Mouse (Mus musculus): ENCODE results near the gene Cyp8b1.

Gene Cyp8b1

DNA sequence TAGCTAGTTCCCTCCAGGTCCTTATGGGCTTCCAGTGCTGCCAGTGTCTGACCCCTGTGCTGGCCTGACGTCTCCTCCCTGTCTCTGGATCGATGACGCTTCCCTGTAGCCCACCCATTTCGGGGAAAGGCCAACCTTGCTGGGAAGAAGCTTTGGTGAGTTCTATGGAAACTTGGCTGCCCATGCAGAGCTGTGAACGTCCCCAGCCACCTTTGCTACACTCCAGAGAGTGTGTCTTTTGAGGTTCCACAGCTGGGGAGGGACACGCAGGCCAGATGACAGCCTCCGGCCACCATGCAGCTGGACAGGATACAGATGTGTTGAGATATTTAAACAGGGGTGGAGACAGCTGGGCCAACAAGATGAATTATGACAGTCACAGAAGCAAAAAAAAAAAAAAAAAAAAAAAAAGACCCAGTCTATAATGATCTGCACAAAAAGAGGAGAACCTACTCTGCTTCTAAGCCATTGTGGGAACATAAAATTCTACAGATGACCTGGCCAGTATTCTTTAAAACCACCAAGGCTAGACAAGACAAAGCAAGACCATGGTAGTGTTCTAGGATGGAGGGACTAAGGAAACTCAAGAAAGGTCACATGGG, 20.6 kb downstream of the Cyp8b1 start:
- in situ Hi-C loops (cut with MboI; ENCODE audit: unreplicated experiment in 2 of 2), result loop anchor here in 1 of 2 experiments (25.0 kb wide), 2 partner anchors 1617 to 1908 kb away; partner anchors contain the start of gene Csrnp1

DNA sequence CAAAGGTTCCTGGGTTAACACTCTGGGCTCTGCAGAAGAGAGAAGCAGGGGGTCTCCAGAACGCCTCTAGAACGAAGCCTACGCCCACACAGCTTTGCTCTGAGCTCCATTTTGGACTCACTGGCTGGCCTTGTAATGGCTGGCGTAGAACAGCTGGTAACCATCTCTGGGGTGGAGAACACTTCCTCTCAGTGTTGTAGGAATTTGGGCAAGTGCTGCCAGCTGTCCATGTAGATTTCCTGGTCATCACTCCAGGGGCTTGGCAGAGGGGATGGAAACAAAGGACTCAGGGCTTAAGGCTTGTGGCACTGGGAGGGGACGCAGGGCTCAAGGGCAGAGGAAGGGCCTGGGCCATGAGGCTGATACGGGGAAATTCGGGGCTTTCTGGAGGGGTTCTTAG, 21.7 kb downstream of the Cyp8b1 start:
- in situ Hi-C loops (cut with MboI; ENCODE audit: unreplicated experiment in 2 of 2), result loop anchor here in 1 of 2 experiments (25.0 kb wide), 2 partner anchors 1618 to 1907 kb away; partner anchors contain the start of gene Csrnp1

DNA sequence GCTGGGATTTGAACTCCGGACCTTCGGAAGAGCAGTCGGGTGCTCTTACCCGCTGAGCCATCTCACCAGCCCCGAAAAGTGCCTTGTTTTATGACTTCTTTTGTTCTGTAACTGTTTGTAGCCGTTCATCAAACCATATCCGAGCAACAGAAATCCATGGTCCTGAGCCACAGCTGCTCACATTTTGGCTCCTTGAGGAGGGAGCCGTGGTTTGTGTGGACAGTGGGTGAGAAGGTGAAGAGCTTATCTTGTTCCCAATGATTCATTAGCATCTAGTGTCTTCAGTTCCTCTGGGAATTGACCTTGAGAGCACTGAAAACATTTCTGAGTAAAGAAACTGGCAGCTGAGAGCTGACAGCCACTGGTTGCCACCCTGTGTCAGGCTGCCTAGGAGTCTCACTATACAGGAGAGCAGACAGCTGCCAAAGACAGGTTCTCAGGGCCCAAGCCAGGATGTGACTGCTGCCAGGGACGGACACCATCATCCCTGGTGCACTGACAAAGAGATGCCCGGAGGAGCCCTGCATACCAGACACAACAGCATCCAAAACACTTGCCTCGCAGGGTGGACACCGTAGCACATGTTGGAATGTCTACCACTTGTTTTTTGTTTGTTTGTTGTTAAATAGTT, 23.9 kb downstream of the Cyp8b1 start:
- in situ Hi-C loops (cut with MboI; ENCODE audit: unreplicated experiment in 2 of 2), result loop anchor here in 1 of 2 experiments (25.0 kb wide), 2 partner anchors 1620 to 1905 kb away; partner anchors contain the start of gene Csrnp1

DNA sequence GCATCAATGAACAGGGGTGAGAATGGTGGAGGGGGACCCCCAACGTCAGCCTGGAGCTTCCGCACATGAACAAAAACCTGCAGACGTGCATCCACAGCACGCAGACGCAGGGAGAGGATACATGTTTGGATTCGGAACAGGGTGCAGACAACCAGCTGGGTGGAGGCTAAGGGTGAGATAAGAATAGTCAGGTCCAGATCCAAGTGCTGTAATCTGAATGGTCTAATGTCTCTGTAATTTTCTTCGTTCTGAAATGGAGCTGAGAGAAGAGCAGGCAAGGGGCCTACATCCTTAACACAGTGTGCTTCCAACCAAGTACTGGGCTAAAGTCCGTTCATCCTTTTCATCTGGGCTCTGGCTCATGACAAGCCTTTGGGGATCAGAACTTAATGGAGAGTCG, 24.8 kb downstream of the Cyp8b1 start:
- in situ Hi-C loops (cut with MboI; ENCODE audit: unreplicated experiment in 2 of 2), result loop anchor here in 1 of 2 experiments (25.0 kb wide), 2 partner anchors 1621 to 1904 kb away; partner anchors contain the start of gene Csrnp1

DNA sequence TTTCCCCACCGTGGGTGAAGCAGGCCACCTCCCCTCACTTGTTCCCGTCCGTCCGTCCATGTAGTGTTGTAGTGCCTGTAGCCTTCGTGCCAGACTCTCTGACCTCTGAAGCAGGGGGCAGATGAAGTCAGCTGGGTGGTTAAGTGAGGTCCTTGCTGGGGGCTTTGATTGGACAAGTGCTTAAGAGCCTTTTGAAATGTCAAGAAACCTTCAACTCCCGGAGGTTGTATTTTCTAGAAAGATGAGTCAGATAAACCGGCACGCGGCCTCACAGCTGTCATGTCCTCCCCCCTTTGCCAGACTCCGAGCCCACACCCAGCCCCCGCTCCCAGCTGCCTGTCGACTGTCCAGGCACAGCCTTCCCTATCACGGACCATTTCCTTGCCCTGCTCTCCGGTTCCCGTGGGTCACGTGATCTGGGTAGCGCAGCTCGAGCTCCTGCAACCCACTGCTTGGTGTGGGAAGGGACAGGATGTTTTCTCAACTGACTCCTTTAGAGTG, 25.6 kb downstream of the Cyp8b1 start:
- in situ Hi-C loops (cut with MboI; ENCODE audit: unreplicated experiment in 2 of 2), result loop anchor here in 1 of 2 experiments (25.0 kb wide), 2 partner anchors 1622 to 1903 kb away; partner anchors contain the start of gene Csrnp1

DNA sequence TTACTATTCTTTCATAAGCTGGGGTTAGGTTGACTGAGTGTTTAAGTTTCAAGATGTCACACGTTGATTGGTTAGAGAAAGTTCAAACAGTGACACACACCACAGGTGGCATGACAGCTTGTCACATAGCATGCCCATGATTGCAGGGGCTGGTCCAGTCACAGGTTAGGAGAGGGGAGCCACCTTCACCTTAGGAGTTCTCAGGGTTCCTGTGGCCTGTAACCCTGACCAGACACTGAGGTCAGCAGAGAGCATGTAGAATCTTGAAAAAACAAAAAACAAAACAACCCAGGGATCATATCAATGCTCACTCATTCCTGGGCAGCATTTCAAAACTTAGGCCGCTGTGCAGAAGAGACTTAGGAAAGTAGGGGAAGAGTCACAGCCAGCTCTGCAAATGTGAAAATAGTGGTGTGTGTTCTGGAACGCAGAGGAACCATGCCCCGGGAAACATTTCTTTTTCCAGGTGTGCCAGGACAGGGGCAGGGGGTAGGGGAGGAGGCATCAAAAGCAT, 26.1 kb downstream of the Cyp8b1 start:
- in situ Hi-C loops (cut with MboI; ENCODE audit: unreplicated experiment in 2 of 2), result loop anchor here in 1 of 2 experiments (25.0 kb wide), 2 partner anchors 1622 to 1903 kb away; partner anchors contain the start of gene Csrnp1

DNA sequence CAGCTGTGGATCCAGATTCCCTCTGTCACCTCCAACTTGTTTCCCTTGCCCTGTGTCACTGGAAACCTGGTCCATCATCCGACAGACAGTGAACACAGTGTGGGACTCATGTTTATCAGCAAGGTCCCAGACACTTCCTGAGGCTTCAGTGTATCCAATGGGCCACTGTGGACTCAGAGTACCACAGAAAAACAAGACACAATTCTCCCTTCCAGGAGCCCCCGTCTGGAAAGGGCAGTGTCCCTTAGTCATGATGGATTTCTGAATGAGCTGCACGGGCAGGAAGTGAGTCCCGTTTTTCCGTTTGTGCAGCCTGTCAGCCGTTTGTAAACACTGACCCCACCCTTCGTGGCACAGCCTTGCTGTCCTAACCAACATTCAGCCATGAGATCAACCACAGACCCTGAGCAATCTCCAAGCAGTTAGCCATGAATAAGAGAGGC, 34.1 kb downstream of the Cyp8b1 start:
- in situ Hi-C loops (cut with MboI; ENCODE audit: unreplicated experiment in 2 of 2), result loop anchor here (5.0 to 25.0 kb wide), 5 partner anchors 65 to 1895 kb away; partner anchors contain the start of gene Csrnp1 (in 1 of the 2)

DNA sequence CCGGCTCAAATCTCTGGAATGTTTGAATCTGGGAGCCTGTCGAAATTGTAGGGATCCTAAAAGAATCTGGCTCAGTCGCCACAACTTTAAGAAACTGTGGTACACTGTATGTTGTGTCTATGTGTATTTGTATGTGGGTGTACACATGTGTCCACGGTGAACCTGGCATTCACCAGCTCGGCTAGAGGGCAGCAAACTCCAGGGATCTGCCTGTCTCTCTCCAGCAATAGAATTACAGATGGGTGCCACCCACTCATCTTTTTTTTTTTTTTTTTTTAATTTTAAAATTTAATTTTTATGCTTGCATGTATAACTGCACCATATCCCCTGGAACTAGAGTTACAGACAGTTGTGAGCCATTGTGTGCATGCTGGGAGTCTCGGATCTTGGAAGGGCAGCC, 34.8 kb downstream of the Cyp8b1 start:
- in situ Hi-C loops (cut with MboI; ENCODE audit: unreplicated experiment in 2 of 2), result loop anchor here (5.0 to 25.0 kb wide), 5 partner anchors 66 to 1894 kb away; partner anchors contain the start of gene Csrnp1 (in 1 of the 2)

DNA sequence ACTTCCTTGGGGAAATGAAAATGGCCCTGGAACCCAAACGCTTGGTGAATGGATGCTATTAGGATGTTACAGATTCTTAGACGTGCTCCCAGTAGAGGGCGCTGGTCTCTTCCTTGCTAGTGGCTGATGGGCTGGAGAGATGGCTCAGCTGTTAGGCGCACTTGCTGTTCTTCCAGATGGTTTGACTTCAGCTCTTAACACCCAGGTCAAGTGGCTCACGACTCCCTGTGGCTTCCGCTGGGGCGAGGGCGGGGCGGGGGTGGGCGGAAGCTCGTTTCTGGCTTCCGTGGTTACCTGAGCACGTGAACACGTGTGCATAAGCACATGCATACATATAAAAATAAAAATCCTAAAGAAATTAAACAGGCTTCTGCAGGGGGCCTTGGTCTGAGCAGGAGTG, 35.3 kb downstream of the Cyp8b1 start:
- in situ Hi-C loops (cut with MboI; ENCODE audit: unreplicated experiment in 2 of 2), result loop anchor here (5.0 to 25.0 kb wide), 5 partner anchors 66 to 1894 kb away; partner anchors contain the start of gene Csrnp1 (in 1 of the 2)

DNA sequence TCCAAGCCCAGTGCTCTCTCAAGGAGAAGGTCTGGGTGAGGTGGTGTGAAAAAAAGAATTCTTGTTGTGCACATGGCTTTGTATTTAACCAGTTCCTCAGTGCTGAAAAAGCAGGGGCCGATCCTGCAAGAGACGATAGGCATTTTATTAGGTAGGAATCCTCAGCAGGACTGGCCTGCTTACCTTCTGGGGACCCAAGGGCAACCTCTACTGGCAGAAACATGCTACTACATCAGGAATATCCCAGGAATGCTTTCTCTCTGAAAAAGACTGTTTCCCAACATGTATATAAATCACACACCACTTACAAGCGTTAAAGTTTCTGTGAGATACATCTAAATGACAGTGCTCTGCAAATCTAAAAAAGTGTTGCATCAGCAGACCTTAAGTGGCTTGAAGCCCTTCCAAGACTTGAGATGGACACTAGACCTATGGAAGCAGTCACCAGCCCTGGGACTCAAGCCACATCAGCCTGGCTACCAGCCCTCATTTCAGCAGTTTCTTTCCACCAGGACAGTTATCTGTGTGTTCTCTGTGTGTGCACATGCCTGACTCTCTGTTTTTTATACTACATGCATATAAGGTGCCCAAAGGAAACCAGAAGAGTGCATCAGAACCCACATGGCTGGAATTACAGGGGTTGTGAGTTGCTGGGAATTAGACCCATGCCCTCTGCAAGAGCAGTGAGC, 38.9 kb downstream of the Cyp8b1 start:
- in situ Hi-C loops (cut with MboI; ENCODE audit: unreplicated experiment in 2 of 2), result loop anchor here (5.0 to 25.0 kb wide), 8 partner anchors 40 to 1890 kb away; partner anchors contain the start of genes Ccdc13 (in 1 of the 2) and Csrnp1 (in 1 of the 2)

DNA sequence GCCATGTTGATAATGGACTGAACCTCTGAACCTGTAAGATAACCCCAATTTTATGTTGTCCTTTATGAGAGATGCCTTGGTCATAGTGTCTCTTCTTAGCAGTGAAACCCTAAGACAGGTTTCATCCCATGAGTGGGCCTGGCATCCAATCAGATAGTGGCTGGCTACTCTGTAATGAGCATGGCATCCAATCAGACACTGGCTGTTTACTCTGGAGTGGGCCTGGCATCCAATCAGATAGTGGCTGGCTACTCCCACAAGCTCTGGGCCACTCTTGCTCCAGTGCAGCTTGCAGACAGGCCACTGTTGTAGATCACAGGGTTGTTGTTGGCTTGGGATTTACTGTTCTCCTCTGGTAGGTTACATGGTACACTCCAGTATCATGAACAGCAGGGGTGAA, 42.5 kb downstream of the Cyp8b1 start:
- in situ Hi-C loops (cut with MboI; ENCODE audit: unreplicated experiment in 2 of 2), result loop anchor here (10.0 to 25.0 kb wide), 3 partner anchors 311 to 1286 kb away; no protein-coding TSS in a partner anchor

DNA sequence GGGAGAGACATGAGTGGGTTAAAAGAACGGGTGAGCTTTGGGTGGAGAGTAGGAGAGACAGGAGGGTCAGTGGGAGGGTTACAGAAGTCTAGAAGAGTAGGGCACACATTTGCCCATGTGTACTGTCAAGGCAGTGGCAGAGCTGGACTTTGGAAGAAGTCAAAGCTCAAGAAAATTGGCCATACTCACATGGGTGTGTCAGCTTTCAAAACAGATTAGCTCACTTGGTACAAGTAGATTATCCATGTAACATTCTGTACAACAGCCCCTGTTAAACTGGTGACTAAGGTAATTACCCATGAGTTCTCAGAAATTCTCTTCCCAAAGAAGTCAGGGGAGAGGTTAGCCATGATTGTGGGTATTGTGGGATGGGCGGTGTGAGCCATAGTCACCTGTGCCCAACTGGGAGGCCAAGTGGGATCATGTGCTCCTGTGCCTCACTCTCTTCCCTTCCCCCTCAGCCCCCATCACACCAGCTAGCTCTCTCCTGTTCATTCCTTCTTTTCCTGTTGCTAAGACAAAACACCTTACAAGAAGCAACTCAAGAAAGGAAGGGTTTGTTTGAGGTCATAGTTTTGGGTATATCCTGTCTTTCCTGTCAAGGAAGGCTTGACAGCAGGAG, 43.9 kb downstream of the Cyp8b1 start:
- in situ Hi-C loops (cut with MboI; ENCODE audit: unreplicated experiment in 2 of 2), result loop anchor here (10.0 to 25.0 kb wide), 3 partner anchors 313 to 1285 kb away; no protein-coding TSS in a partner anchor

DNA sequence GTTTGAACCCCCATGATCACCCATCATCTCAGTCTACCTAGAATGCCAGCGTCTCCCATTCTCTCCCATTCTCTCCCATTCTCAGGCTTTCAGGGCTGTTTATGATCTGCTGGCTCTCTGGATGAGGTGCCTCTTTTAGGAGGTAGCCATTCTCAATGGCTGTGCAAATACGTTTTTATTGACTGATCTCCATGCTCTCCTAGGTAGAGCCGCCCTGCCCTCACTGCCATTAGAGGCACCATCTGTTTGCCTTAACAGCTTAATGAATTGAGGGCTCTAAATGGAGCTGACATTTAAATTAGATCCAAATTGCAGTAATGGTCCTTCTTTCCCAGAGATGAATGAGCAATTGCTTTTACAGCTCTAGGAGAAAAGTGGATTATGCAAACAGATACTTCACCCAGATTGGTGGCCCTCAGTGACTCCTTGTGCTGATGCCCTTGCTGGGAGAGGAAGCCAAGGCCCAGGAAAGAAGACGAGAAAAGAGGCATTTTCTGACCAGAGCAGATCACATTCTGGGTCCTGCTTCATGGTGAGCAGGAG, 46.1 kb downstream of the Cyp8b1 start:
- in situ Hi-C loops (cut with MboI; ENCODE audit: unreplicated experiment in 2 of 2), result loop anchor here (10.0 to 25.0 kb wide), 3 partner anchors 315 to 1283 kb away; no protein-coding TSS in a partner anchor

DNA sequence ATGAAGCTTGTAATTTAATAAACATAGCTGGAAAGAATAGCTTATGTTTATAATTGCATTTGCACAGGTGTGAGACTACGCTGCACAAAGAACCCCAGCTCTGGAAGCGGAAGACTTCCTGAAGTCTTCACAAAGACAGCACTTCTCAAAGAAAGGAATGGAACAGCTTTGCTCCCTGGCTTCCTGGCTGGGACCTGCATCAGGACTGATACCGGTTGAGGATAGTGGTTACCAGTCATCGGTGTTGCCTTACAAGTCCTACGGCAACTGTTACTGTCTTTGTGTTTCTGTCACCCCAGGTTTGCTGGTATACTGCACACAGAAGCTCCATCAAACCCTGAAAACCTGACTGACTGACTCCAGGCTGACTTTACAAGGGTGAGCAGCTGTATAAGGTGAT, 46.7 kb downstream of the Cyp8b1 start:
- in situ Hi-C loops (cut with MboI; ENCODE audit: unreplicated experiment in 2 of 2), result loop anchor here in 1 of 2 experiments (25.0 kb wide), 1 partner anchor 1282 kb away; no protein-coding TSS in a partner anchor

DNA sequence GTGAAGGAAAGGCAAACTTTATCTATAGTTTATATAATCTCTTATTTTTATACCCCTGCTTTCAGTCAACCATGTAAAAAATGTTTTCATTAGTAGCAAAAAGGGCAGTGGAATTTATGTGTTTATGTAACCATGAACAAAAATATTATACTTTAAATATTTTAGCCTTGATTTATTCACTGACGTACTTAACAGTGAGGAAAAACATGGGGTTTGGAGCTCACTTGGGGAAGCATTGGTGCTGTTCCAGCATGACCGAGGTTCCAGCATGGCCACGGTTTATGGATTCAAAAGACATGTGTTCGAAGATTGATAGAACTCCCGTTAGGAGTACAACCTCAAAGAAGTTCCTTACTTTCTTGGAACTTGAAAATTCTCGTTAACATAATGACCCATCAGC, 47.9 kb downstream of the Cyp8b1 start:
- in situ Hi-C loops (cut with MboI; ENCODE audit: unreplicated experiment in 2 of 2), result loop anchor here in 1 of 2 experiments (25.0 kb wide), 1 partner anchor 1281 kb away; no protein-coding TSS in a partner anchor

DNA sequence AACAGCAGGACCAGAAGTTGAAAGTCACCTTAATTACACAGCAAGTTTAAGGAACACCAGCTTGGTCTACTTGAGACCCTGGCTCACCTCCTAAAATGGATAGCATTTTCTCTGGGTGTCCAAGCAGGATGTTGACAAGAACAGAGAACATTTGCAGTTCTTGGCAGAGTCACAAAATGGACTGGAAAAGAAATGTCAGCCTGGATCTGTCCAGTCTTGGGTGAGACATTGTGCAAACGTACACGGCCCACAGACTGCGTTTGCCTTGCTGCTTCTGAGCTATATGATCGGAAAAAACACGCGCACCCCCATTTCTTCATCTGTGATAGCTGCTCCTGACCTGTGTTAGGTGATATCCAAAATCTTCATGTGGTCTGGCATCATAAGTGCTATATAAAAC, 48.5 kb downstream of the Cyp8b1 start:
- in situ Hi-C loops (cut with MboI; ENCODE audit: unreplicated experiment in 2 of 2), result loop anchor here in 1 of 2 experiments (25.0 kb wide), 1 partner anchor 1280 kb away; no protein-coding TSS in a partner anchor

DNA sequence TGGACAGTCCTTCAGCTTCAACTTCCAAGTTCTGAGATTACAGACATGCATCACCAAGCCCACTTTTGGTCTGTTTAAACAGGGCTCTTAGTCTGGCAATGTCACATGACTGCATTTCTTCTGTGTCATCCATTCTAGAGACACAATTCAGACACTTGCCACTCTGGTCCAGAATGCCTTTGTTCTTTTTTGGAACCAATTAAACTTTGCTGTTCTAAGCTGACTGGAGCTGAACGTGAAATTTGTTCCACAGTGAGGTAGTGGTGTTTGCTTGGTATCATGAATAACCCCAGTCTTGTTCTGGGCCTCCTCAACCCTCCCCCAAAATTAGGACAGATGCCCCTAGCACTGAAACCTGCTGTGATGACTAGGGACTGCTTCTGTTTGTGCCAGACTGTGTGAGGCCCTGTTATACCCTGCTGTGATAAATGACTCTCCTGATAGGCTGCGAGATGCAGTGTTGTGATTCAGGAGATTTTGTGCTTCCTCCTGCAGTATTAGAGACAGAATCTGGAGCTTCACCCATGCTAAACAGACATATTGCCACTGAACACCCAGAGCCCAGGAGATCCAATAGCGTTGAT, 50.6 kb downstream of the Cyp8b1 start:
- in situ Hi-C loops (cut with MboI; ENCODE audit: unreplicated experiment in 2 of 2), result loop anchor here in 1 of 2 experiments (25.0 kb wide), 1 partner anchor 1278 kb away; no protein-coding TSS in a partner anchor

DNA sequence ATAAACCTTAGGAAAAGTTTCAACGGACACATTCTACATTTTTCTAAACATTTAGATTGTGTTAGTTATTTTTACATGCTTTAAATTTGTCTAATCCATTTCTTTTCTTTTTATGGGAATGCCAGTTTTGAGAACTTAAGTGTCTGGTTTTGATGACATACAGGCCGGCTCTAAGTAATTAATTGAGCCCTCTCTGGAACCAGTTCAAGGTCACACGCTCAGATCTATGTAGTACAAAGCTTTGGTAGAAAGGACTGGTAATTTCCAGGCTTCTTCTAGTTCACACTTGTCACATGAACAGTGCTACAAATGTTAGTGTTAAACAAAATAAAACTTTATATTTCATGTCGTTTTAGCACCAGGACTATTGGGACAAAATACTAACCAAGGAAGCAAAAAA, 51.3 kb downstream of the Cyp8b1 start:
- in situ Hi-C loops (cut with MboI; ENCODE audit: unreplicated experiment in 2 of 2), result loop anchor here in 1 of 2 experiments (25.0 kb wide), 1 partner anchor 1278 kb away; no protein-coding TSS in a partner anchor

Data from v-Abl transformed pro-B cells (cell line).